Comparison of ENCODE assay signal across 12 mouse cellular contexts in genomic region chr9:75040566-75040965, GRCm38 (mm10).
"Had no signal": no experiment of that assay in that cellular context is flagged by ENCODE, and none has a peak within 500 bp of the region (broad histone marks: within the 10 kb centered on the region; RNA-seq: fewer than 3 reads in every experiment).

No protein-coding gene starts in this region.

- H3K4me3 ChIP-seq: intestine, embryonic 15.5 days; layer of hippocampus, adult 2 months; lung, embryonic 15.5 days; megakaryocyte, embryonic 14.5 days; midbrain, embryonic 12.5 days; stomach, embryonic 15.5 days had no signal

- DNase-seq: kidney, postnatal 10 days; lung, postnatal 14 days; right cerebral cortex, postnatal 14 days; thymus, adult 2 months; thymus, postnatal 25 days had no signal

- ATAC-seq: intestine, embryonic 15.5 days had no signal

- H3K9ac ChIP-seq: intestine, embryonic 15.5 days; lung, embryonic 15.5 days; midbrain, embryonic 12.5 days; stomach, embryonic 15.5 days had no signal

- H3K9me3 ChIP-seq: intestine, embryonic 15.5 days; lung, embryonic 15.5 days; megakaryocyte, embryonic 14.5 days; midbrain, embryonic 12.5 days; stomach, embryonic 15.5 days had no signal

- H3K27me3 ChIP-seq: intestine, embryonic 15.5 days; lung, embryonic 15.5 days; megakaryocyte, embryonic 14.5 days; midbrain, embryonic 12.5 days; stomach, embryonic 15.5 days had no signal

- H3K27ac ChIP-seq: intestine, embryonic 15.5 days; layer of hippocampus, adult 2 months; lung, embryonic 15.5 days; macrophage; midbrain, embryonic 12.5 days; stomach, embryonic 15.5 days had no signal

- H3K4me2 ChIP-seq: intestine, embryonic 15.5 days; lung, embryonic 15.5 days; midbrain, embryonic 12.5 days; stomach, embryonic 15.5 days had no signal
